Mouse (Mus musculus) small intestine, adult 2 months (tissue): ENCODE measurements around the gene Ube4b. TPM values are rescaled to one million over a fixed set of nuclear protein-coding genes. Genes with fewer than 3 reads are reported as not detected.
A peak's percentile ranks its signal among the peaks of the same experiment; 100 is the strongest.

Experiments
- H3K27ac ChIP-seq: fragments of 200-500 bp; 2 replicates; pipeline ENCODE4 v1.5.1; 2012; ENCODE audit warnings: low read depth, low read length, control low read depth, inconsistent platforms; ENCODE audit not compliant: insufficient read depth
- H3K27me3 ChIP-seq: fragments of 200-500 bp; 2 replicates; pipeline ENCODE4 v1.6.1; 2012; ENCODE audit warnings: mild to moderate bottlenecking, moderate library complexity, low read length, inconsistent platforms; ENCODE audit not compliant: control insufficient read depth, insufficient read depth
- H3K36me3 ChIP-seq: fragments of 200-500 bp; 2 replicates; pipeline ENCODE4 v1.6.1; 2012; ENCODE audit warnings: mild to moderate bottlenecking, low read length, control low read depth, inconsistent platforms; ENCODE audit not compliant: control insufficient read depth, insufficient read depth
- H3K4me1 ChIP-seq: fragments of 200-500 bp; 2 replicates; pipeline ENCODE4 v1.6.1; 2012; ENCODE audit warnings: low read length, inconsistent platforms, mixed read lengths; ENCODE audit not compliant: control insufficient read depth, insufficient read depth, insufficient read length
- H3K4me3 ChIP-seq: fragments of 200-500 bp; 2 replicates; pipeline ENCODE4 v1.5.1; 2012; ENCODE audit warnings: low read depth, mild to moderate bottlenecking, control low read depth, inconsistent platforms, low read length, moderate library complexity
- CTCF ChIP-seq: fragments of 200-500 bp; IDR thresholded peaks from 2 replicates; pipeline ENCODE4 v1.5.1; 2012; ENCODE audit warnings: low read depth, mild to moderate bottlenecking, control low read depth, inconsistent platforms, low read length, moderate library complexity, mixed read lengths; ENCODE audit not compliant: insufficient replicate concordance, insufficient read length; ENCODE audit errors: extremely low read depth
- POLR2A ChIP-seq: fragments of 200-500 bp; IDR thresholded peaks from 2 replicates; pipeline ENCODE4 v1.6.1; 2012; ENCODE audit warnings: low read depth, mild to moderate bottlenecking, control low read depth, inconsistent platforms, low read length, moderate library complexity
- WGBS: fragments of 180-500 bp; shearing (Covaris S2); methylation state at CpG from one replicate; pipeline ENCODE4 v1.1.7; 2018; 5-methylcytosine and 5-hydroxymethylcytosine counted together
- polyA plus RNA-seq: library from polyadenylated mRNA; depleted of rRNA; stranded (reverse); fragments of >200 nt; gene quantifications from 2 replicates; pipeline ENCODE4 v1.2.3, GENCODE M21; 2012; rRNA removed

Gene Ube4b
- polyA plus RNA-seq, 1 experiment: 115 TPM

DNA sequence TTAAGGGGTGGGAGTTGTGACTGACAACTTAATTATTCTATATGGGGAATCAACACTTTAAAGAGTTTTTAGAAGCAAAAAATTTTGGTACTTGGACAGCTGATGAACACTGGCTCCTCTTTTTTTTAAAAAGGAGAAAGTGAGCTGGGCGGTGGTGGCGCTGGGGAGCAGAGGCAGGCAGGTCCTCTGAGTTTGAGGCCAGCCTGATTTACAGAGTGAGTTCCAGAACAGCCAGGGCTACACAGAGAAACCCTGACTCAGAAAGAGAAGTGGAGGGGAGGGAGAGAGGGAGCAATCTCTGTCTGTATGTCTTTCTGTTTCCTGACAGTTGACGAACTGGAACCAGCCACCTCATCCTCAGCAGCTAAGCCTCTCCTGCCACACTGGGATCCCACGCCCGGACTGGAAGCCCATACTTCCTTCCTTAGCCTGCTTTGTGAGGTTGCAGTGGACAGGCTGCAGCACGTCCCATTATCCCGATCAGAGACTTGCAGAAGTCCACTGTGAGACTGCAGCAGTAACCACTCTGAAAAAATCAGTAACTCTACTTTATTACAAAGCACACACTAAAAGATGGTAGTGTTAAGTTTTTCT, 136.3 kb downstream of the Ube4b start:
- H3K27ac ChIP-seq: no peak overlapping the region
- TF ChIP-seq CTCF (no peak), POLR2A (no peak)
- no peak overlapping the region for H3K4me3 ChIP-seq
- peaks cover 8% of the 10 kb centered on the region; the same call in 1 of the 2 replicates for H3K4me1 ChIP-seq
- WGBS: 81% methylated on average over 7 of the region's 7 CpGs
- H3K27me3 ChIP-seq: no peaks in the 10 kb centered on the region
- peaks cover 22% of the 10 kb centered on the region for H3K36me3 ChIP-seq

DNA sequence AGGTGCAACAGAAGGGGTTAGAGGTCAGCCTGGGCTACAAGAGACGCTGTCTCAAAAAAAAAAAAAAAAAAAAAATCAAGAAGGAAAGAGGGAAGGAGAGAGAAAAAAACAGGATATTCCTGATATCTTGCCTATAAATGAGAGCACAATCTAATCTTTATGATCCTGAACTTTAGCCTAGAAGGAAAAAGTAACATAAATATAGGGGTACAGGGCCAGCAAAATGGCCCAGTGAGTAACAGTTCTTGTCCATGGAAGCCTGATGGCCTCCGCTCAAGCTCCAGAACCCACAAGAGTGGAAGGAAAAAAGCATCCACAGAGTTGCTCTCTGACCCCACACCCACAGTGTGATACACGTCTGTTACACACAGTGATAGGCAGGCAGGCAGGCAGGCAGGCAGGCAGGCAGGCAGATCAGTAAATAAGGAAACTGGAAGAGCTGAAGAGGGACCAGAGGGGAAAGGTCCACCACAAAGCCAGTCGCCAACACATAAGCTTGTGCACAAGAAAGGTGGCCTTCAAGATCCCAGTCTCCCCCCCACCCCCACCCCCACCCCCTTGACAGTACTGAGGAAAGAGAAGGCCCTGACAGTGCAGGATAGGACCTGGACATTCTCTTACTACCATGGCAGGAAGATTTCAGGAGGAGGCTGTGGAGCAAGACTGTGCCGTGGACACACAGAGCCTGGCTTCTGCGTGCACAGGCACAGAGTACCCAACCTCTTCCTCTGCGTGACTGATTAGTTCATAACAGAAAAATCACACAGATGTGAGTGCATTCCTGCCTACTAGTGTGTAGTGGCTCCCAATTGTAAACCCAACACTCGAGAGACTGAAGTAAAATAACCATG, 140.0 kb downstream of the Ube4b start:
- H3K4me3 ChIP-seq: no peak overlapping the region
- peak overlapping the region; percentile 89 for H3K27ac ChIP-seq
- peaks cover 19% of the 10 kb centered on the region; the same call in 1 of the 2 replicates for H3K4me1 ChIP-seq
- H3K27me3 ChIP-seq: no peaks in the 10 kb centered on the region
- no peak for TF ChIP-seq POLR2A
- no peak for TF ChIP-seq CTCF
- peaks cover 22% of the 10 kb centered on the region for H3K36me3 ChIP-seq
- 24% methylated on average over 8 of the region's 8 CpGs for WGBS

DNA sequence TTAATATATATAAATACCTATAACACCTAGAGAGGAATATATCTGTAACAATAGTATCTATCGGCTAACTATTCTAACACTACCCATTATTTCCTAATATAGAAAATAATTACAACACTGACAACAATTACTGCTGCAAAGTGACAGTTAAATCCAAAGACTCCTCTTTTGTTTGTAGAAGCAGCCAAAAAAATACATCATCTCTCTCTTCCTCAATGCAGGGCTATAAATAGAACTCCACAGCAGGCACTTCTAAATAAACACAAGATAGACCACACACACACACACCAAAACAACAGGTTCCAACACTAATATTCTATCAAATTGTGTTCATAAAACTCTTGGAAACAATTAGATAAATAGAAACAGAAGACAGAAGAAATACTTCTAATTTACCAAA, 140.9 kb downstream of the Ube4b start:
- TF ChIP-seq POLR2A (no peak), CTCF (no peak)
- 76% methylated on average over 1 of the region's 1 CpGs for WGBS
- Histone ChIP-seq H3K36me3 (peaks cover 17% of the 10 kb centered on the region), H3K27ac (no peak overlapping the region), H3K4me3 (no peak overlapping the region), H3K4me1 (peaks cover 19% of the 10 kb centered on the region; the same call in 1 of the 2 replicates), H3K27me3 (no peaks in the 10 kb centered on the region)

DNA sequence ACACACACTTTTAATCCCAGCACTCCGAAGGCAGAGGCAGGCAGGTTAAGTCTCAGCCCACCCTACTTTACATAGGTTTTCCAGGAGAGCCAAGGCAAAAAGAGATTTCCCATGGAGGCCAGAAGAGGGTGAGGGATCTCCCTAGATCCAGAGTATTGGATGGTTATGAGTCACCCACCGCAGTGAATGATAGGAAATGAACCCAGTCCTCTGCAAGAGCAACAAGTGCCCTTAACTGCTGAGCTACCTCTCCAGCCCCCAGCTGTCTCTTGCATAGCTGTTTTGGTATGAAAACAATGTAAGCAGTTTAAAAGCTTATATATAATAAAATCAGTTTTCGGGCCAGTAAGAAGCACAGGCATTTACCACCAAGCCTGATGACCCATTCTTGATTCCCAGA, 143.5 kb downstream of the Ube4b start:
- H3K27ac ChIP-seq: no peak overlapping the region
- 59% methylated on average over 3 of the region's 3 CpGs for WGBS
- peaks cover 2% of the 10 kb centered on the region; the same call in 1 of the 2 replicates for H3K36me3 ChIP-seq
- H3K4me3 ChIP-seq: no peak overlapping the region
- peaks cover 19% of the 10 kb centered on the region; the same call in 1 of the 2 replicates for H3K4me1 ChIP-seq
- H3K27me3 ChIP-seq: no peaks in the 10 kb centered on the region
- TF ChIP-seq POLR2A: no peak
- TF ChIP-seq CTCF: no peak

DNA sequence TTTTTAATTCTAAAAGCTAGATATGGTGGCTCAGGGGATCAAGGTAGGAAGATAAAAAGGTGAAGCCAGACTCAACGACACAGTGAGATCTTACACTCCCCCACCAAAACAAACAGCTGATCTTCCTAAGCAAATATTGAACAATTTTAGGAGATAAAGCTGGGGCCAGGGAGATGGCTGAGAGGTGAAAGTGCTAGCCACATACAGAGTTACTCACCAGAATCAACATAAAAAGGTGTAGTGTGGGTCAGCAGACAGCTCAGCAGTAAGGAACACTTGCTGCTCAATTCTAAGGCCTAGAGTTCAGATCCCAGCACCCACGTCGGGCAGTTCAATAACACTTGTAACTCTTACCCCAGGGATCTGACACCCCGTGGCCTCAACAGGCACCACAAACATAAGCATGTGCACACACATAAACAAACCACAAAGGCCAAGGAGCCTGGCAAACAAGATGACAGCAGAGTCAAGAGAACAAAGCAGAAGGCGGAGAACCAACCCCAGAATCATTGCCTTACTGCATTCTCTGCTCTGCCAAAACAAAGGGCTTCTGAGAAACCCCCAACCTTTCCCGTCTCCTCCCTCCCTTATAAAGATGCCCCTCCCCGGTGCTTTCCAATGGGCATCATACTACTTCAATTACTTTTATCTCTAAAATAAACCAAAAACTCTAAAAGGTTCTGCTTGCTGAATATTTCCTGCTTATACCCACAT, 144.4 kb downstream of the Ube4b start:
- 44% methylated on average over 7 of the region's 7 CpGs for WGBS
- Histone ChIP-seq H3K36me3 (peaks cover 2% of the 10 kb centered on the region; the same call in 1 of the 2 replicates), H3K4me3 (no peak overlapping the region), H3K27me3 (no peaks in the 10 kb centered on the region), H3K4me1 (peaks cover 23% of the 10 kb centered on the region; the same call in 1 of the 2 replicates), H3K27ac (peak overlapping the region; percentile 28; the same call in 1 of the 2 replicates)
- no peak for TF ChIP-seq POLR2A
- no peak for TF ChIP-seq CTCF

Other genes starting within 250 kb of the Ube4b start
- gene Kif1b, start 119.1 kb downstream of the Ube4b start, polyA plus RNA-seq: 9.4 and 19.4 TPM in 2 replicates
- 1.0 and 3.9 TPM in 2 replicates for gene Rbp7, start 28.2 kb upstream of the Ube4b start, polyA plus RNA-seq
- gene Tmem274, start 50.6 kb upstream of the Ube4b start, polyA plus RNA-seq: not detected in 2 replicates
- gene Nmnat1, start 58.5 kb upstream of the Ube4b start, polyA plus RNA-seq: 6.4 and 9.8 TPM in 2 replicates
- 5.1 and 16.8 TPM in 2 replicates for gene Lzic, start 58.5 kb upstream of the Ube4b start, polyA plus RNA-seq
- 10.8 and 27.2 TPM in 2 replicates for gene Ctnnbip1, start 91.5 kb upstream of the Ube4b start, polyA plus RNA-seq
- 35.6 and 76.4 TPM in 2 replicates for gene Clstn1, start 159.7 kb upstream of the Ube4b start, polyA plus RNA-seq